Mouse (Mus musculus): ENCODE data around the gene Senp1. TPM values are rescaled to one million over a fixed set of nuclear protein-coding genes. Genes with fewer than 3 reads are reported as not detected.

Gene Senp1
- polyA plus RNA-seq, 1 experiment from 2014 or later, result 17.1 TPM

GRCm38 (mm10) chr15:98119363-98119762 lies 25.8 kb upstream of the Senp1 start:
- 83% methylated on average over 12 of the region's 12 CpGs for WGBS
- TF ChIP-seq CTCF (IDR thresholded peaks at IDR 0.05; ENCODE audit: low read depth), result no peak
- Histone ChIP-seq H3K27me3 (ENCODE audit: insufficient read depth, low read length) (no peaks in the 10 kb centered on the region), H3K9me3 (replicated peaks; ENCODE audit: low read length) (no peaks in the 10 kb centered on the region), H3K27ac (no peak overlapping the region), H3K4me2 (ENCODE audit: low read length) (no peak overlapping the region), H3K36me3 (ENCODE audit: insufficient read depth, low read length) (peaks cover 48% of the 10 kb centered on the region), H3K9ac (ENCODE audit: low read depth, low read length) (no peak overlapping the region), H3K4me3 (replicated peaks; ENCODE audit: low read depth, low read length) (no peak overlapping the region), H3K4me1 (replicated peaks; ENCODE audit: insufficient read depth, low read length) (no peaks in the 10 kb centered on the region)
- ATAC-seq (replicated peaks; ENCODE audit: low FRiP score, low read depth), result no peak
- no peak for DNase-seq (ENCODE audit: low spot score)

- H3K9ac ChIP-seq (ENCODE audit: low read depth, low read length), result no peak overlapping the region
- peaks cover 28% of the 10 kb centered on the region for H3K36me3 ChIP-seq (ENCODE audit: insufficient read depth, low read length)
- DNase-seq (ENCODE audit: low spot score), result no peak
- no peak overlapping the region for H3K27ac ChIP-seq
- TF ChIP-seq CTCF (IDR thresholded peaks at IDR 0.05; ENCODE audit: low read depth), result no peak
- H3K4me2 ChIP-seq (ENCODE audit: low read length), result no peak overlapping the region
- WGBS, result 87% methylated on average over 5 of the region's 5 CpGs
- no peaks in the 10 kb centered on the region for H3K27me3 ChIP-seq (ENCODE audit: insufficient read depth, low read length)
- no peak overlapping the region for H3K4me3 ChIP-seq (replicated peaks; ENCODE audit: low read depth, low read length)
- no peak for ATAC-seq (replicated peaks; ENCODE audit: low FRiP score, low read depth)
- H3K9me3 ChIP-seq (replicated peaks; ENCODE audit: low read length), result no peaks in the 10 kb centered on the region
- no peaks in the 10 kb centered on the region for H3K4me1 ChIP-seq (replicated peaks; ENCODE audit: insufficient read depth, low read length)
These were observed 22.7 kb upstream of the Senp1 start for GRCm38 (mm10) chr15:98116287-98116686.

GRCm38 (mm10) chr15:98115779-98116163 lies 22.2 kb upstream of the Senp1 start:
- Histone ChIP-seq H3K4me3 (replicated peaks; ENCODE audit: low read depth, low read length) (no peak overlapping the region), H3K4me1 (replicated peaks; ENCODE audit: insufficient read depth, low read length) (no peaks in the 10 kb centered on the region)

GRCm38 (mm10) chr15:98114852-98115778 lies 21.6 kb upstream of the Senp1 start:
- H3K36me3 ChIP-seq (ENCODE audit: insufficient read depth, low read length), result peaks cover 19% of the 10 kb centered on the region; the same call in 1 of the 2 replicates
- H3K9me3 ChIP-seq (replicated peaks; ENCODE audit: low read length), result no peaks in the 10 kb centered on the region
- H3K27ac ChIP-seq, result no peak overlapping the region
- no peak for TF ChIP-seq CTCF (IDR thresholded peaks at IDR 0.05; ENCODE audit: low read depth)
- no peak for DNase-seq (ENCODE audit: low spot score)
- no peak overlapping the region for H3K4me3 ChIP-seq (replicated peaks; ENCODE audit: low read depth, low read length)
- H3K9ac ChIP-seq (ENCODE audit: low read depth, low read length), result no peak overlapping the region
- no peak for ATAC-seq (replicated peaks; ENCODE audit: low FRiP score, low read depth)
- 86% methylated on average over 10 of the region's 10 CpGs for WGBS
- no peaks in the 10 kb centered on the region for H3K27me3 ChIP-seq (ENCODE audit: insufficient read depth, low read length)
- no peaks in the 10 kb centered on the region for H3K4me1 ChIP-seq (replicated peaks; ENCODE audit: insufficient read depth, low read length)
- no peak overlapping the region for H3K4me2 ChIP-seq (ENCODE audit: low read length)

More at GRCm38 (mm10) chr15:98115779-98116163, 22.2 kb upstream of the Senp1 start:
- H3K9me3 ChIP-seq (replicated peaks; ENCODE audit: low read length), result no peaks in the 10 kb centered on the region
- H3K36me3 ChIP-seq (ENCODE audit: insufficient read depth, low read length), result peaks cover 22% of the 10 kb centered on the region; the same call in 1 of the 2 replicates
- no peak overlapping the region for H3K9ac ChIP-seq (ENCODE audit: low read depth, low read length)
- 89% methylated on average over 9 of the region's 9 CpGs for WGBS
- H3K27ac ChIP-seq, result no peak overlapping the region
- ATAC-seq (replicated peaks; ENCODE audit: low FRiP score, low read depth) (no peak), DNase-seq (ENCODE audit: low spot score) (no peak)
- no peak overlapping the region for H3K4me2 ChIP-seq (ENCODE audit: low read length)
- H3K27me3 ChIP-seq (ENCODE audit: insufficient read depth, low read length), result no peaks in the 10 kb centered on the region
- TF ChIP-seq CTCF (IDR thresholded peaks at IDR 0.05; ENCODE audit: low read depth), result no peak

GRCm38 (mm10) chr15:98114098-98114851 lies 20.7 kb upstream of the Senp1 start:
- Histone ChIP-seq H3K4me1 (replicated peaks; ENCODE audit: insufficient read depth, low read length) (peaks cover 3% of the 10 kb centered on the region; the same call in 1 of the 2 replicates), H3K27me3 (ENCODE audit: insufficient read depth, low read length) (no peaks in the 10 kb centered on the region), H3K9ac (ENCODE audit: low read depth, low read length) (no peak overlapping the region), H3K36me3 (ENCODE audit: insufficient read depth, low read length) (peaks cover 15% of the 10 kb centered on the region; the same call in 1 of the 2 replicates), H3K4me3 (replicated peaks; ENCODE audit: low read depth, low read length) (no peak overlapping the region), H3K27ac (no peak overlapping the region), H3K4me2 (ENCODE audit: low read length) (no peak overlapping the region), H3K9me3 (replicated peaks; ENCODE audit: low read length) (no peaks in the 10 kb centered on the region)
- ATAC-seq (replicated peaks; ENCODE audit: low FRiP score, low read depth), result no peak
- no peak for TF ChIP-seq CTCF (IDR thresholded peaks at IDR 0.05; ENCODE audit: low read depth)
- no peak for DNase-seq (ENCODE audit: low spot score)
- 72% methylated on average over 10 of the region's 10 CpGs for WGBS

GRCm38 (mm10) chr15:98111791-98112190 lies 18.2 kb upstream of the Senp1 start:
- no peaks in the 10 kb centered on the region for H3K27me3 ChIP-seq (ENCODE audit: insufficient read depth, low read length)
- 63% methylated on average over 5 of the region's 5 CpGs for WGBS
- H3K9ac ChIP-seq (ENCODE audit: low read depth, low read length), result no peak overlapping the region
- no peaks in the 10 kb centered on the region for H3K9me3 ChIP-seq (replicated peaks; ENCODE audit: low read length)
- H3K4me3 ChIP-seq (replicated peaks; ENCODE audit: low read depth, low read length), result no peak overlapping the region
- no peak overlapping the region for H3K27ac ChIP-seq
- no peak overlapping the region for H3K4me2 ChIP-seq (ENCODE audit: low read length)
- ATAC-seq (replicated peaks; ENCODE audit: low FRiP score, low read depth) (no peak; the same call in 1 of the 2 replicates), DNase-seq (ENCODE audit: low spot score) (no peak)
- TF ChIP-seq CTCF (IDR thresholded peaks at IDR 0.05; ENCODE audit: low read depth), result no peak
- H3K36me3 ChIP-seq (ENCODE audit: insufficient read depth, low read length), result 0 out of 2 replicates have a peak, but pooled peaks cover 4% of the 10 kb centered on the region
- H3K4me1 ChIP-seq (replicated peaks; ENCODE audit: insufficient read depth, low read length), result peaks cover 7% of the 10 kb centered on the region; the same call in 1 of the 2 replicates
